Mouse (Mus musculus): ENCODE measurements around the gene Zfp955a. TPM values are rescaled to one million over a fixed set of nuclear protein-coding genes. Genes with fewer than 3 reads are reported as not detected.
"Not testable (repeated sequence)": the region's sequence is repeated elsewhere in the genome, so short reads cannot be mapped to it uniquely, and the experiment has no call there.

Gene Zfp955a
- total and polyA plus RNA-seq, 3 experiments, result 6.2 to 9.7 TPM; not detected in 1

- no peak for DNase-seq (ENCODE audit: low read depth, low spot score)
- H3K9me3 ChIP-seq (replicated peaks; ENCODE audit: insufficient read depth, low read length), result no peaks in the 10 kb centered on the region
- H3K4me1 ChIP-seq (ENCODE audit: control insufficient read depth in 1 of 2, insufficient read depth in 2 of 2, low read length in 2 of 2), result no peaks in the 10 kb centered on the region
- peaks cover 0 to 3% of the 10 kb centered on the region in 2 experiments; a peak in 3 of 4 replicates for H3K27me3 ChIP-seq (ENCODE audit: control insufficient read depth in 1 of 2, insufficient read depth in 2 of 2, low read length in 2 of 2)
- H3K9ac ChIP-seq (ENCODE audit: control insufficient read depth, low read depth, low read length, poor library complexity, severe bottlenecking), result no peak within 1 kb of the TSS
- H3K79me2 ChIP-seq (ENCODE audit: control insufficient read depth, insufficient read depth, low read length, poor library complexity), result no peaks in the 10 kb centered on the region
- H3K4me3 ChIP-seq (ENCODE audit: control insufficient read depth in 1 of 2, insufficient read depth in 1 of 2, low read depth in 2 of 2, low read length in 2 of 2), result no peak within 1 kb of the TSS
- no peak within 1 kb of the TSS for H3K27ac ChIP-seq (ENCODE audit: control insufficient read depth, low read depth, low read length)
- no peak for TF ChIP-seq JUND (IDR thresholded peaks at IDR 0.05; ENCODE audit: low read depth, low read length)
- TF ChIP-seq MEF2A (IDR thresholded peaks at IDR 0.05; ENCODE audit: extremely low read depth, insufficient replicate concordance, low read depth, low read length, poor library complexity, severe bottlenecking), result no peak
- no peak for TF ChIP-seq CTCF (IDR thresholded peaks at IDR 0.05 in 2 of 3, conservative IDR thresholded peaks at IDR 0.05 in 1 of 3; ENCODE audit: control insufficient read depth in 1 of 3, insufficient read depth in 1 of 3, low read depth in 2 of 3, low read length in 3 of 3, poor library complexity in 1 of 3, severe bottlenecking in 1 of 3)
- no peak for TF ChIP-seq NELFE (IDR thresholded peaks at IDR 0.05; ENCODE audit: low read depth, low read length)
- no peaks in the 10 kb centered on the region for H3K36me3 ChIP-seq (ENCODE audit: control insufficient read depth in 1 of 2, insufficient read depth in 2 of 2, low read length in 2 of 2)
These were observed 33.4 kb downstream of the Zfp955a start, which contains the start of gene Olfr1564 for GRCm38 (mm10) chr17:33221590-33221989. TSS of gene Olfr1564 (minus strand) at chr17:33221690.

GRCm38 (mm10) chr17:33191002-33191401 lies 63.9 kb downstream of the Zfp955a start, which contains the start of gene Olfr239:
TSS of gene Olfr239 (plus strand) at chr17:33191302.
- not testable (repeated sequence) for H3K27ac ChIP-seq (ENCODE audit: control insufficient read depth, low read depth, low read length); H3K9ac ChIP-seq (ENCODE audit: control insufficient read depth, low read depth, low read length, poor library complexity, severe bottlenecking); H3K36me3 ChIP-seq (ENCODE audit: control insufficient read depth in 1 of 2, insufficient read depth in 2 of 2, low read length in 2 of 2)

More at GRCm38 (mm10) chr17:33191002-33191401, 63.9 kb downstream of the Zfp955a start, which contains the start of gene Olfr239:
- H3K27me3 ChIP-seq (ENCODE audit: control insufficient read depth in 1 of 2, insufficient read depth in 2 of 2, low read length in 2 of 2); H3K4me3 ChIP-seq (ENCODE audit: control insufficient read depth in 1 of 2, insufficient read depth in 1 of 2, low read depth in 2 of 2, low read length in 2 of 2); DNase-seq (ENCODE audit: low read depth, low spot score); H3K9me3 ChIP-seq (replicated peaks; ENCODE audit: insufficient read depth, low read length); H3K4me1 ChIP-seq (ENCODE audit: control insufficient read depth in 1 of 2, insufficient read depth in 2 of 2, low read length in 2 of 2); H3K79me2 ChIP-seq (ENCODE audit: control insufficient read depth, insufficient read depth, low read length, poor library complexity): not testable (repeated sequence)

Other genes with a start within 250 kb of the Zfp955a start
- gene Zfp763, start 221.7 kb downstream of the Zfp955a start, total RNA-seq (2012; rRNA removed), result 1.4 and 1.5 TPM in 2 replicates
- gene Zfp763, start 221.7 kb downstream of the Zfp955a start, polyA plus RNA-seq (2012; ENCODE audit: insufficient read depth in 1 of 2, insufficient read length in 2 of 2, low read depth in 1 of 2, low replicate concordance in 2 of 2, missing spikeins in 1 of 2), result 1 to 10 TPM in 1 of 2 experiments, not detected in 1; 1.3 TPM
- gene 4921501E09Rik, start 187.1 kb downstream of the Zfp955a start, total RNA-seq (2012; rRNA removed), result not detected in 2 replicates
- not detected for gene 4921501E09Rik, start 187.1 kb downstream of the Zfp955a start, polyA plus RNA-seq (2012; ENCODE audit: insufficient read depth in 1 of 2, insufficient read length in 2 of 2, low read depth in 1 of 2, low replicate concordance in 2 of 2, missing spikeins in 1 of 2)
- gene Zfp563, start 165.8 kb downstream of the Zfp955a start, total RNA-seq (2012; rRNA removed), result 1.6 and 1.7 TPM in 2 replicates
- under 1 TPM in 1 of 2 experiments, not detected in 1; 0.95 TPM for gene Zfp563, start 165.8 kb downstream of the Zfp955a start, polyA plus RNA-seq (2012; ENCODE audit: insufficient read depth in 1 of 2, insufficient read length in 2 of 2, low read depth in 1 of 2, low replicate concordance in 2 of 2, missing spikeins in 1 of 2)
- gene Morc2b, start 115.5 kb downstream of the Zfp955a start, total RNA-seq (2012; rRNA removed), result not detected in 2 replicates
- gene Morc2b, start 115.5 kb downstream of the Zfp955a start, polyA plus RNA-seq (2012; ENCODE audit: insufficient read depth in 1 of 2, insufficient read length in 2 of 2, low read depth in 1 of 2, low replicate concordance in 2 of 2, missing spikeins in 1 of 2), result not detected
- gene Olfr55, start 86.7 kb downstream of the Zfp955a start, total RNA-seq (2012; rRNA removed), result not detected in 2 replicates
- not detected for gene Olfr55, start 86.7 kb downstream of the Zfp955a start, polyA plus RNA-seq (2012; ENCODE audit: insufficient read depth in 1 of 2, insufficient read length in 2 of 2, low read depth in 1 of 2, low replicate concordance in 2 of 2, missing spikeins in 1 of 2)
- gene Olfr239, start 63.8 kb downstream of the Zfp955a start, total RNA-seq (2012; rRNA removed), result not detected in 2 replicates
- not detected for gene Olfr239, start 63.8 kb downstream of the Zfp955a start, polyA plus RNA-seq (2012; ENCODE audit: insufficient read depth in 1 of 2, insufficient read length in 2 of 2, low read depth in 1 of 2, low replicate concordance in 2 of 2, missing spikeins in 1 of 2)
- gene Olfr1564, start 33.5 kb downstream of the Zfp955a start, total RNA-seq (2012; rRNA removed), result not detected in 2 replicates
- under 1 TPM in 1 of 2 experiments, not detected in 1; 0.08 TPM for gene Olfr1564, start 33.5 kb downstream of the Zfp955a start, polyA plus RNA-seq (2012; ENCODE audit: insufficient read depth in 1 of 2, insufficient read length in 2 of 2, low read depth in 1 of 2, low replicate concordance in 2 of 2, missing spikeins in 1 of 2)
- gene Olfr63, start 9.5 kb upstream of the Zfp955a start, total RNA-seq (2012; rRNA removed), result not detected in 2 replicates
- under 1 TPM in 1 of 2 experiments, not detected in 1; 0.10 TPM for gene Olfr63, start 9.5 kb upstream of the Zfp955a start, polyA plus RNA-seq (2012; ENCODE audit: insufficient read depth in 1 of 2, insufficient read length in 2 of 2, low read depth in 1 of 2, low replicate concordance in 2 of 2, missing spikeins in 1 of 2)
- gene Zfp955b, start 34.4 kb upstream of the Zfp955a start, total RNA-seq (2012; rRNA removed), result 6.7 and 7.7 TPM in 2 replicates
- 10 to 100 TPM in 1 of 2 experiments, not detected in 1; 12.2 TPM for gene Zfp955b, start 34.4 kb upstream of the Zfp955a start, polyA plus RNA-seq (2012; ENCODE audit: insufficient read depth in 1 of 2, insufficient read length in 2 of 2, low read depth in 1 of 2, low replicate concordance in 2 of 2, missing spikeins in 1 of 2)
- gene Zfp81, start 103.7 kb upstream of the Zfp955a start, total RNA-seq (2012; rRNA removed), result 7.6 and 8.4 TPM in 2 replicates
- 1 to 10 TPM in 1 of 2 experiments, not detected in 1; 5.2 TPM for gene Zfp81, start 103.7 kb upstream of the Zfp955a start, polyA plus RNA-seq (2012; ENCODE audit: insufficient read depth in 1 of 2, insufficient read length in 2 of 2, low read depth in 1 of 2, low replicate concordance in 2 of 2, missing spikeins in 1 of 2)
- 6.1 and 8.3 TPM in 2 replicates for gene Zfp101, start 139.5 kb upstream of the Zfp955a start, total RNA-seq (2012; rRNA removed)
- gene Zfp101, start 139.5 kb upstream of the Zfp955a start, polyA plus RNA-seq (2012; ENCODE audit: insufficient read depth in 1 of 2, insufficient read length in 2 of 2, low read depth in 1 of 2, low replicate concordance in 2 of 2, missing spikeins in 1 of 2), result 1 to 10 TPM in 1 of 2 experiments, not detected in 1; 7.6 TPM
- gene Actl9, start 177.8 kb upstream of the Zfp955a start, total RNA-seq (2012; rRNA removed), result not detected in 2 replicates
- not detected for gene Actl9, start 177.8 kb upstream of the Zfp955a start, polyA plus RNA-seq (2012; ENCODE audit: insufficient read depth in 1 of 2, insufficient read length in 2 of 2, low read depth in 1 of 2, low replicate concordance in 2 of 2, missing spikeins in 1 of 2)